Mouse (Mus musculus) liver, embryonic 14.5 days (tissue): ENCODE measurements around the gene Dscam. TPM values are rescaled to one million over a fixed set of nuclear protein-coding genes. Genes with fewer than 3 reads are reported as not detected.

Source experiments
- ATAC-seq: fragments of 200-750 bp; cut with Nextera tagmentation; 2 replicates; pipeline ENCODE4 v1.8.0; 2017; ENCODE audit warnings: moderate number of reproducible peaks, mild to moderate bottlenecking, moderate library complexity; ENCODE audit not compliant: insufficient read depth
- DNase-seq, 3 experiments: peaks; one replicate each; pipeline ENCODE4 v3.0.0-alpha.2; 2012 to 2013; ENCODE audit warnings: low read depth in 3 of 3, low spot score in 3 of 3
- H3K27ac ChIP-seq: fragments of 300-500 bp; sonication (generic); 2 replicates; pipeline ENCODE4 v1.5.1; 2014; ENCODE audit warnings: moderate library complexity, mild to moderate bottlenecking, control low read depth, inconsistent platforms
- H3K27me3 ChIP-seq: fragments of 300-500 bp; sonication (generic); 2 replicates; pipeline ENCODE4 v1.6.1; 2014; ENCODE audit warnings: mild to moderate bottlenecking, low read length, moderate library complexity; ENCODE audit not compliant: control insufficient read depth, insufficient read depth
- H3K36me3 ChIP-seq: fragments of 300-500 bp; sonication (generic); replicated peaks from 2 replicates; pipeline ENCODE4 v1.6.1; 2014; ENCODE audit warnings: low read depth; ENCODE audit not compliant: control insufficient read depth, insufficient read depth
- H3K4me1 ChIP-seq, 2 experiments: fragments of 200-500 bp in 1 of 2; fragments of 300-500 bp in 1 of 2; sonication (generic) in 1 of 2; replicated peaks; 2 replicates each; pipeline ENCODE4 v1.6.1; 2012 to 2014; ENCODE audit warnings: antibody characterized with exemption in 1 of 2, inconsistent platforms in 1 of 2, low read length in 1 of 2; ENCODE audit not compliant: control insufficient read depth in 2 of 2, insufficient read depth in 2 of 2
- H3K4me2 ChIP-seq: fragments of 300-500 bp; sonication (generic); 2 replicates; pipeline ENCODE4 v1.6.1; 2014; ENCODE audit warnings: low read depth, mild to moderate bottlenecking, control low read depth, moderate library complexity
- H3K4me3 ChIP-seq, 2 experiments: fragments of 200-500 bp in 1 of 2; fragments of 300-500 bp in 1 of 2; sonication (generic) in 1 of 2; 2 replicates each; pipeline ENCODE4 v1.5.1; 2012 to 2014; ENCODE audit warnings: low read depth in 2 of 2, low read length in 2 of 2, mild to moderate bottlenecking in 2 of 2, control low read depth in 1 of 2, inconsistent platforms in 1 of 2, moderate library complexity in 1 of 2; ENCODE audit not compliant: insufficient read depth in 1 of 2
- H3K9ac ChIP-seq: fragments of 300-500 bp; sonication (generic); replicated peaks from 2 replicates; pipeline ENCODE4 v1.6.1; 2014; ENCODE audit warnings: mild to moderate bottlenecking, control low read depth, moderate library complexity
- H3K9me3 ChIP-seq: fragments of 300-500 bp; sonication (generic); 2 replicates; pipeline ENCODE4 v1.6.1; 2016; ENCODE audit warnings: low read length, mixed read lengths; ENCODE audit not compliant: control insufficient read depth
- CTCF ChIP-seq: IDR thresholded peaks from 2 replicates; pipeline ENCODE4 v1.5.1; 2016; ENCODE audit warnings: antibody characterized with exemption, low read depth, control low read depth
- EP300 ChIP-seq: IDR thresholded peaks from 2 replicates; pipeline ENCODE4 v1.6.1; 2016; ENCODE audit warnings: antibody characterized with exemption, low read depth
- WGBS: fragments of 180-500 bp; shearing (Covaris S2); extraction: QIAGEN DNeasy Blood & Tissue Kit; methylation state at CpG from one replicate; pipeline ENCODE4 v1.1.7; 2014; ENCODE audit not compliant: insufficient replicate concordance; 5-methylcytosine and 5-hydroxymethylcytosine counted together
- polyA plus RNA-seq, 2 experiments: library from polyadenylated mRNA; depleted of rRNA in 1 of 2; stranded (reverse) in 1 of 2; unstranded in 1 of 2; fragments of >200 nt; fragmentation: Nextera tagmentation in 1 of 2; extraction: Ambion mirVana in 1 of 2; gene quantifications; 2 replicates each; pipeline versions ENCODE4 v1.2.1 to v1.2.3; 2012 to 2014

The Dscam gene
- polyA plus RNA-seq, 2 experiments, result not detected

GRCm38 (mm10) chr16:96927408-96927807 lies 243.1 kb downstream of the Dscam start:
- Histone ChIP-seq H3K9me3 (no peaks in the 10 kb centered on the region), H3K4me3 (no peak overlapping the region), H3K27ac (no peak overlapping the region), H3K36me3 (no peaks in the 10 kb centered on the region), H3K9ac (no peak overlapping the region), H3K27me3 (no peaks in the 10 kb centered on the region), H3K4me2 (no peak overlapping the region), H3K4me1 (no peaks in the 10 kb centered on the region)
- no peak for TF ChIP-seq CTCF
- TF ChIP-seq EP300, result no peak
- ATAC-seq (no peak), DNase-seq (no peak)

DNA sequence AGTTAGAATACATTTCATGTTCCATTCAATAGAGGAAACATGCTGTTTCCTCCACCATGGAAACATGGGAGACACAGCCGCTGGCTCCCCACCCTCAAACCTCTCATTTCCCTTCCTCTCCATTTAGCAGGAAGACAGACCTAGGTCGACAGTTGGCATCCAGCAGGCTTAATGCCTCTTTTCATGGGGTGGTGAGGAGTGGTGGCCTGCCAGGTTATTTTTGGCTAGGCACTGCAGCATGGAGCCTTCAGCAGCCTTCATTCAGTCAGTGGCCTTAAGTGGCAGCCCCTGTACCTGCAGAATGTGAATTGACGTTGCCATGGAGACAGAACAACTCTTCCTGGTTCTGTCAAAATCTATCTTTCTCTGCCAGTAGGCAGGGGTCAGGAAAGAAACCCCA lies 243.6 kb downstream of the Dscam start:
- no peaks in the 10 kb centered on the region for H3K4me1 ChIP-seq
- no peak for DNase-seq
- no peak for TF ChIP-seq CTCF
- TF ChIP-seq EP300, result no peak

DNA sequence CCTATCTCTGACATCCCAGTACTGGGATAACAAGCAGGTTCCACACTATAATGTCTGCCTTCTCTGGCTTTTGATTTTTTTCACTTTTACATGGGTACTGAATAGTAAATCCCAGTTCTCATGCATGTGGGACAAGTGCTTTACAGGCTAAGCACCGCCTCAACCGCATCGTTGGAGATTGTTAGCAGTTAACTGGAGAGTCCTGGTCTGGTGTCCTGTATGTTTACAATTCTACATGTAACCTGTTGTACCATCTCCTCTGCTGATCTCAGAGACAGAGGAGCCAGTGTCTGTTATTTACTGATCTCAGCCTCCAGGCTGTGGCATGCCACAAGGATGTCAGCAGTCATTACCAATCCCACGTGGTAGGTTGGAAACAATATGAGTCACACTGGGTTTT lies 246.6 kb downstream of the Dscam start:
- 83% methylated on average over 4 of the region's 4 CpGs for WGBS
- TF ChIP-seq EP300 (no peak), CTCF (no peak)
- Histone ChIP-seq H3K9ac (no peak overlapping the region), H3K36me3 (no peaks in the 10 kb centered on the region), H3K4me1 (peaks cover 17 to 21% of the 10 kb centered on the region in 2 experiments), H3K4me2 (no peak overlapping the region), H3K27ac (no peak overlapping the region), H3K9me3 (no peaks in the 10 kb centered on the region), H3K4me3 (no peak overlapping the region), H3K27me3 (no peaks in the 10 kb centered on the region)
- no peak for DNase-seq
- ATAC-seq, result no peak

More for the DNA sequence above, 243.6 kb downstream of the Dscam start:
- H3K4me2 ChIP-seq, result no peak overlapping the region
- H3K27me3 ChIP-seq, result no peaks in the 10 kb centered on the region
- WGBS, result 40% methylated on average over 3 of the region's 3 CpGs
- no peak overlapping the region for H3K27ac ChIP-seq
- ATAC-seq, result no peak
- H3K36me3 ChIP-seq, result no peaks in the 10 kb centered on the region
- no peak overlapping the region for H3K9ac ChIP-seq
- H3K4me3 ChIP-seq, result no peak overlapping the region
- H3K9me3 ChIP-seq, result no peaks in the 10 kb centered on the region

GRCm38 (mm10) chr16:96914495-96914894 lies 256.1 kb downstream of the Dscam start:
- H3K4me1 ChIP-seq, result peaks cover 28 to 30% of the 10 kb centered on the region in 2 experiments
- WGBS, result 78% methylated on average over 3 of the region's 3 CpGs

DNA sequence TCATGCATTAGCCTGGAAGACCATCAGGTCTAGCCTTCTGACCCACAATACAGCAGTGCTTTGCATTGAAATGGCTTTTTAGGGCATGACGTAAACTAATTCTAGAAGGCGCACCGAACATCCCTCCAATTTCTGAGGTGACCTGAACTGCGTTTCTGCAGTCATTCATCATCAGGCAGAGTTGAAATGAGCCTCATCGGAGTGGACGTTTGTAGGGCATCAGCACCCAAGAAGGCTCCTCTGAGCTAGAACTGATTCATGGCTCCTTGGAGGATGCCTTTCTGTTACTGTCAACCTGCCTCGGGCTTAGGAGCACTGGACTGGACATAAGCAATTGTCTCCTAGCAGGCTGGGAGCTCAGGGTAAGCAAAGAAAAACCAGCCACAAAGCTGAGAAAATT lies 257.7 kb downstream of the Dscam start:
- 69% methylated on average over 7 of the region's 7 CpGs for WGBS
- ATAC-seq, result no peak

More at GRCm38 (mm10) chr16:96914495-96914894, 256.1 kb downstream of the Dscam start:
- no peaks in the 10 kb centered on the region for H3K27me3 ChIP-seq
- no peak for DNase-seq
- H3K9me3 ChIP-seq, result no peaks in the 10 kb centered on the region
- H3K4me2 ChIP-seq, result no peak overlapping the region
- no peak overlapping the region for H3K4me3 ChIP-seq
- no peak overlapping the region for H3K27ac ChIP-seq
- H3K9ac ChIP-seq, result no peak overlapping the region
- no peaks in the 10 kb centered on the region for H3K36me3 ChIP-seq
- no peak for TF ChIP-seq EP300
- TF ChIP-seq CTCF, result no peak
- no peak for ATAC-seq

More for the DNA sequence above, 257.7 kb downstream of the Dscam start:
- no peak overlapping the region for H3K4me3 ChIP-seq
- no peaks in the 10 kb centered on the region for H3K36me3 ChIP-seq
- no peaks in the 10 kb centered on the region for H3K9me3 ChIP-seq
- H3K9ac ChIP-seq, result no peak overlapping the region
- peaks cover 17 to 23% of the 10 kb centered on the region in 2 experiments for H3K4me1 ChIP-seq
- H3K27me3 ChIP-seq, result no peaks in the 10 kb centered on the region
- TF ChIP-seq CTCF (no peak), EP300 (no peak)
- H3K4me2 ChIP-seq, result no peak overlapping the region
- H3K27ac ChIP-seq, result no peak overlapping the region
- DNase-seq, result no peak
